Mouse (Mus musculus) liver, embryonic 14.5 days (tissue): ENCODE measurements around the gene Mrps7. TPM values are rescaled to one million over a fixed set of nuclear protein-coding genes. Genes with fewer than 3 reads are reported as not detected.
A peak's percentile ranks its signal among the peaks of the same experiment; 100 is the strongest.

Experiments used
- ATAC-seq: fragments of 200-750 bp; cut with Nextera tagmentation; 2 replicates; pipeline ENCODE4 v1.8.0; 2017; ENCODE audit warnings: moderate number of reproducible peaks, mild to moderate bottlenecking, moderate library complexity; ENCODE audit not compliant: insufficient read depth
- DNase-seq, 3 experiments: peaks; one replicate each; pipeline ENCODE4 v3.0.0-alpha.2; 2012 to 2013; ENCODE audit warnings: low read depth in 3 of 3, low spot score in 3 of 3
- H3K27ac ChIP-seq: fragments of 300-500 bp; sonication (generic); 2 replicates; pipeline ENCODE4 v1.5.1; 2014; ENCODE audit warnings: moderate library complexity, mild to moderate bottlenecking, control low read depth, inconsistent platforms
- H3K27me3 ChIP-seq: fragments of 300-500 bp; sonication (generic); 2 replicates; pipeline ENCODE4 v1.6.1; 2014; ENCODE audit warnings: mild to moderate bottlenecking, low read length, moderate library complexity; ENCODE audit not compliant: control insufficient read depth, insufficient read depth
- H3K36me3 ChIP-seq: fragments of 300-500 bp; sonication (generic); replicated peaks from 2 replicates; pipeline ENCODE4 v1.6.1; 2014; ENCODE audit warnings: low read depth; ENCODE audit not compliant: control insufficient read depth, insufficient read depth
- H3K4me1 ChIP-seq, 2 experiments: fragments of 200-500 bp in 1 of 2; fragments of 300-500 bp in 1 of 2; sonication (generic) in 1 of 2; replicated peaks; 2 replicates each; pipeline ENCODE4 v1.6.1; 2012 to 2014; ENCODE audit warnings: antibody characterized with exemption in 1 of 2, inconsistent platforms in 1 of 2, low read length in 1 of 2; ENCODE audit not compliant: control insufficient read depth in 2 of 2, insufficient read depth in 2 of 2
- H3K4me2 ChIP-seq: fragments of 300-500 bp; sonication (generic); 2 replicates; pipeline ENCODE4 v1.6.1; 2014; ENCODE audit warnings: low read depth, mild to moderate bottlenecking, control low read depth, moderate library complexity
- H3K4me3 ChIP-seq, 2 experiments: fragments of 200-500 bp in 1 of 2; fragments of 300-500 bp in 1 of 2; sonication (generic) in 1 of 2; 2 replicates each; pipeline ENCODE4 v1.5.1; 2012 to 2014; ENCODE audit warnings: low read depth in 2 of 2, low read length in 2 of 2, mild to moderate bottlenecking in 2 of 2, control low read depth in 1 of 2, inconsistent platforms in 1 of 2, moderate library complexity in 1 of 2; ENCODE audit not compliant: insufficient read depth in 1 of 2
- H3K9ac ChIP-seq: fragments of 300-500 bp; sonication (generic); replicated peaks from 2 replicates; pipeline ENCODE4 v1.6.1; 2014; ENCODE audit warnings: mild to moderate bottlenecking, control low read depth, moderate library complexity
- H3K9me3 ChIP-seq: fragments of 300-500 bp; sonication (generic); 2 replicates; pipeline ENCODE4 v1.6.1; 2016; ENCODE audit warnings: low read length, mixed read lengths; ENCODE audit not compliant: control insufficient read depth
- CTCF ChIP-seq: IDR thresholded peaks from 2 replicates; pipeline ENCODE4 v1.5.1; 2016; ENCODE audit warnings: antibody characterized with exemption, low read depth, control low read depth
- EP300 ChIP-seq: IDR thresholded peaks from 2 replicates; pipeline ENCODE4 v1.6.1; 2016; ENCODE audit warnings: antibody characterized with exemption, low read depth
- WGBS: fragments of 180-500 bp; shearing (Covaris S2); extraction: QIAGEN DNeasy Blood & Tissue Kit; methylation state at CpG from one replicate; pipeline ENCODE4 v1.1.7; 2014; ENCODE audit not compliant: insufficient replicate concordance; 5-methylcytosine and 5-hydroxymethylcytosine counted together
- polyA plus RNA-seq, 2 experiments: library from polyadenylated mRNA; depleted of rRNA in 1 of 2; stranded (reverse) in 1 of 2; unstranded in 1 of 2; fragments of >200 nt; fragmentation: Nextera tagmentation in 1 of 2; extraction: Ambion mirVana in 1 of 2; gene quantifications; 2 replicates each; pipeline versions ENCODE4 v1.2.1 to v1.2.3; 2012 to 2014

Mrps7 gene
- polyA plus RNA-seq, 2 experiments, result 24.1 to 52.6 TPM

GRCm38 (mm10) chr11:115619949-115620348, 16.2 kb downstream of the Mrps7 start:
- no peak for ATAC-seq
- H3K4me2 ChIP-seq, result no peak overlapping the region
- 82% methylated on average over 7 of the region's 7 CpGs for WGBS

GRCm38 (mm10) chr11:115623487-115624070, 19.9 kb downstream of the Mrps7 start:
- no peak overlapping the region for H3K27ac ChIP-seq
- 68% methylated on average over 9 of the region's 9 CpGs for WGBS
- H3K9me3 ChIP-seq, result no peaks in the 10 kb centered on the region
- H3K27me3 ChIP-seq, result no peaks in the 10 kb centered on the region
- H3K4me2 ChIP-seq, result no peak overlapping the region
- H3K9ac ChIP-seq, result no peak overlapping the region
- H3K4me3 ChIP-seq, result no peak overlapping the region
- H3K36me3 ChIP-seq, result peaks cover 4% of the 10 kb centered on the region
- DNase-seq (no peak), ATAC-seq (no peak)
- peaks cover 0 to 5% of the 10 kb centered on the region in 2 experiments; a peak in 3 of 4 replicates for H3K4me1 ChIP-seq
- TF ChIP-seq EP300 (no peak), CTCF (peak; percentile 60)

More at GRCm38 (mm10) chr11:115619949-115620348, 16.2 kb downstream of the Mrps7 start:
- Histone ChIP-seq H3K27me3 (no peaks in the 10 kb centered on the region), H3K9me3 (no peaks in the 10 kb centered on the region), H3K9ac (no peak overlapping the region), H3K4me3 (no peak overlapping the region), H3K4me1 (no peaks in the 10 kb centered on the region), H3K36me3 (peaks cover 4% of the 10 kb centered on the region), H3K27ac (no peak overlapping the region)
- no peak for TF ChIP-seq EP300
- no peak for TF ChIP-seq CTCF
- DNase-seq, result no peak

GRCm38 (mm10) chr11:115625877-115626276, 22.2 kb downstream of the Mrps7 start:
- H3K9me3 ChIP-seq, result no peaks in the 10 kb centered on the region
- no peak for TF ChIP-seq CTCF
- no peak overlapping the region for H3K9ac ChIP-seq
- no peak overlapping the region for H3K4me2 ChIP-seq
- H3K27ac ChIP-seq, result no peak overlapping the region
- WGBS, result 80% methylated on average over 9 of the region's 9 CpGs
- no peaks in the 10 kb centered on the region for H3K27me3 ChIP-seq
- no peak overlapping the region for H3K4me3 ChIP-seq
- ATAC-seq, result no peak
- no peak for DNase-seq
- H3K36me3 ChIP-seq, result peaks cover 4% of the 10 kb centered on the region
- H3K4me1 ChIP-seq, result peaks cover 0 to 10% of the 10 kb centered on the region in 2 experiments; a peak in 3 of 4 replicates

GRCm38 (mm10) chr11:115626824-115627616, 23.3 kb downstream of the Mrps7 start:
- H3K4me3 ChIP-seq, result peak overlapping the region; percentile 85 to 97
- no peak for ATAC-seq
- H3K36me3 ChIP-seq, result peaks cover 4% of the 10 kb centered on the region
- WGBS, result 44% methylated on average over 11 of the region's 11 CpGs
- no peak for DNase-seq
- no peaks in the 10 kb centered on the region for H3K27me3 ChIP-seq
- no peak overlapping the region for H3K27ac ChIP-seq
- no peak for TF ChIP-seq EP300
- no peak for TF ChIP-seq CTCF
- no peaks in the 10 kb centered on the region for H3K9me3 ChIP-seq
- peak overlapping the region; percentile 94 for H3K4me2 ChIP-seq
- H3K4me1 ChIP-seq, result peaks cover 0 to 14% of the 10 kb centered on the region in 2 experiments; a peak in 3 of 4 replicates
- peak overlapping the region; percentile 82 for H3K9ac ChIP-seq
